Mouse (Mus musculus): ENCODE results near the gene Plin4. TPM values are rescaled to one million over a fixed set of nuclear protein-coding genes. Genes with fewer than 3 reads are reported as not detected.

Gene Plin4
- polyA plus RNA-seq, 1 experiment from 2014 or later: 0.10 TPM

- Histone ChIP-seq H3K4me3 (ENCODE audit: low read length) (no peak overlapping the region), H3K9ac (ENCODE audit: low read depth, low read length) (no peak overlapping the region), H3K4me1 (ENCODE audit: control insufficient read depth, insufficient read depth, low read depth, low read length) (no peaks in the 10 kb centered on the region), H3K27me3 (replicated peaks; ENCODE audit: control insufficient read depth, insufficient read depth, low read length) (no peaks in the 10 kb centered on the region), H3K36me3 (ENCODE audit: control insufficient read depth, insufficient read depth, low read length) (peaks cover 6% of the 10 kb centered on the region), H3K9me3 (ENCODE audit: control insufficient read depth, low read length) (no peaks in the 10 kb centered on the region), H3K27ac (ENCODE audit: low read depth, low read length) (no peak overlapping the region), H3K4me2 (ENCODE audit: low read length) (no peak overlapping the region)
- WGBS: 65% methylated on average over 4 of the region's 4 CpGs
- no peak for ATAC-seq
These were observed 53.5 kb downstream of the Plin4 start for GRCm38 (mm10) chr17:56055945-56056678.

- Histone ChIP-seq H3K4me3 (ENCODE audit: low read length) (no peak overlapping the region), H3K36me3 (ENCODE audit: control insufficient read depth, insufficient read depth, low read length) (peaks cover 6% of the 10 kb centered on the region), H3K27ac (ENCODE audit: low read depth, low read length) (no peak overlapping the region), H3K4me2 (ENCODE audit: low read length) (no peak overlapping the region), H3K9ac (ENCODE audit: low read depth, low read length) (no peak overlapping the region), H3K9me3 (ENCODE audit: control insufficient read depth, low read length) (no peaks in the 10 kb centered on the region), H3K4me1 (ENCODE audit: control insufficient read depth, insufficient read depth, low read depth, low read length) (no peaks in the 10 kb centered on the region), H3K27me3 (replicated peaks; ENCODE audit: control insufficient read depth, insufficient read depth, low read length) (no peaks in the 10 kb centered on the region)
- no peak for ATAC-seq
These were observed 54.7 kb downstream of the Plin4 start for GRCm38 (mm10) chr17:56054938-56055337.

- WGBS: 89% methylated on average over 5 of the region's 5 CpGs
These were observed 58.2 kb downstream of the Plin4 start for GRCm38 (mm10) chr17:56051369-56051768.

More at GRCm38 (mm10) chr17:56051369-56051768, 58.2 kb downstream of the Plin4 start:
- Histone ChIP-seq H3K9me3 (ENCODE audit: control insufficient read depth, low read length) (no peaks in the 10 kb centered on the region), H3K27ac (ENCODE audit: low read depth, low read length) (no peak overlapping the region), H3K9ac (ENCODE audit: low read depth, low read length) (no peak overlapping the region), H3K27me3 (replicated peaks; ENCODE audit: control insufficient read depth, insufficient read depth, low read length) (no peaks in the 10 kb centered on the region), H3K4me3 (ENCODE audit: low read length) (no peak overlapping the region), H3K4me1 (ENCODE audit: control insufficient read depth, insufficient read depth, low read depth, low read length) (no peaks in the 10 kb centered on the region), H3K4me2 (ENCODE audit: low read length) (no peak overlapping the region), H3K36me3 (ENCODE audit: control insufficient read depth, insufficient read depth, low read length) (peaks cover 3% of the 10 kb centered on the region; the same call in 1 of the 2 replicates)
- no peak for ATAC-seq

Other genes with a start within 250 kb of the Plin4 start
- 10.5 and 12.1 TPM in 2 replicates for gene Zfp119a, start 230.9 kb downstream of the Plin4 start, polyA plus RNA-seq (2015; fragmentation: Nextera tagmentation; extraction: Ambion mirVana)
- 12.7 and 14.7 TPM in 2 replicates for gene Zfp959, start 217.7 kb downstream of the Plin4 start, polyA plus RNA-seq (2015; fragmentation: Nextera tagmentation; extraction: Ambion mirVana)
- gene Zfp119b, start 160.3 kb downstream of the Plin4 start, polyA plus RNA-seq (2015; fragmentation: Nextera tagmentation; extraction: Ambion mirVana): 6.9 and 8.7 TPM in 2 replicates
- 6.3 and 7.2 TPM in 2 replicates for gene Ebi3, start 157.2 kb downstream of the Plin4 start, polyA plus RNA-seq (2015; fragmentation: Nextera tagmentation; extraction: Ambion mirVana)
- 20.5 and 23.2 TPM in 2 replicates for gene Yju2, start 150.7 kb downstream of the Plin4 start, polyA plus RNA-seq (2015; fragmentation: Nextera tagmentation; extraction: Ambion mirVana)
- gene Shd, start 139.3 kb downstream of the Plin4 start, polyA plus RNA-seq (2015; fragmentation: Nextera tagmentation; extraction: Ambion mirVana): 177 and 182 TPM in 2 replicates
- gene Fsd1, start 123.3 kb downstream of the Plin4 start, polyA plus RNA-seq (2015; fragmentation: Nextera tagmentation; extraction: Ambion mirVana): 227 and 252 TPM in 2 replicates
- gene Stap2, start 104.2 kb downstream of the Plin4 start, polyA plus RNA-seq (2015; fragmentation: Nextera tagmentation; extraction: Ambion mirVana): 6.5 and 6.8 TPM in 2 replicates
- gene Mpnd, start 104.1 kb downstream of the Plin4 start, polyA plus RNA-seq (2015; fragmentation: Nextera tagmentation; extraction: Ambion mirVana): 119 and 127 TPM in 2 replicates
- 106 and 112 TPM in 2 replicates for gene Sh3gl1, start 73.2 kb downstream of the Plin4 start, polyA plus RNA-seq (2015; fragmentation: Nextera tagmentation; extraction: Ambion mirVana)
- gene Chaf1a, start 69.4 kb downstream of the Plin4 start, polyA plus RNA-seq (2015; fragmentation: Nextera tagmentation; extraction: Ambion mirVana): 4.5 and 6.7 TPM in 2 replicates
- gene Ubxn6, start 34.8 kb downstream of the Plin4 start, polyA plus RNA-seq (2015; fragmentation: Nextera tagmentation; extraction: Ambion mirVana): 77.6 and 79.5 TPM in 2 replicates
- gene Hdgfl2, start 30.2 kb downstream of the Plin4 start, polyA plus RNA-seq (2015; fragmentation: Nextera tagmentation; extraction: Ambion mirVana): 125 and 136 TPM in 2 replicates
- 2.4 and 3.4 TPM in 2 replicates for gene Plin5, start 7.8 kb upstream of the Plin4 start, polyA plus RNA-seq (2015; fragmentation: Nextera tagmentation; extraction: Ambion mirVana)
- gene Lrg1, start 12.2 kb upstream of the Plin4 start, polyA plus RNA-seq (2015; fragmentation: Nextera tagmentation; extraction: Ambion mirVana): 0.68 and 0.91 TPM in 2 replicates
- gene Sema6b, start 30.5 kb upstream of the Plin4 start, polyA plus RNA-seq (2015; fragmentation: Nextera tagmentation; extraction: Ambion mirVana): 12.5 and 12.7 TPM in 2 replicates
- gene Tnfaip8l1, start 52.7 kb upstream of the Plin4 start, polyA plus RNA-seq (2015; fragmentation: Nextera tagmentation; extraction: Ambion mirVana): 9.1 and 9.9 TPM in 2 replicates
- gene Mydgf, start 74.1 kb upstream of the Plin4 start, polyA plus RNA-seq (2015; fragmentation: Nextera tagmentation; extraction: Ambion mirVana): 81.4 and 88.4 TPM in 2 replicates
- 21.0 and 29.3 TPM in 2 replicates for gene Dpp9, start 109.1 kb upstream of the Plin4 start, polyA plus RNA-seq (2015; fragmentation: Nextera tagmentation; extraction: Ambion mirVana)
- 17.4 and 18.2 TPM in 2 replicates for gene Fem1a, start 147.0 kb upstream of the Plin4 start, polyA plus RNA-seq (2015; fragmentation: Nextera tagmentation; extraction: Ambion mirVana)
- 1.5 and 1.9 TPM in 2 replicates for gene Ticam1, start 167.0 kb upstream of the Plin4 start, polyA plus RNA-seq (2015; fragmentation: Nextera tagmentation; extraction: Ambion mirVana)
- 15.5 and 21.1 TPM in 2 replicates for gene Plin3, start 183.1 kb upstream of the Plin4 start, polyA plus RNA-seq (2015; fragmentation: Nextera tagmentation; extraction: Ambion mirVana)
- gene Arrdc5, start 190.5 kb upstream of the Plin4 start, polyA plus RNA-seq (2015; fragmentation: Nextera tagmentation; extraction: Ambion mirVana): not detected in 2 replicates
- 23.3 and 28.2 TPM in 2 replicates for gene Uhrf1, start 193.5 kb upstream of the Plin4 start, polyA plus RNA-seq (2015; fragmentation: Nextera tagmentation; extraction: Ambion mirVana)
- 53.5 and 70.3 TPM in 2 replicates for gene Kdm4b, start 216.3 kb upstream of the Plin4 start, polyA plus RNA-seq (2015; fragmentation: Nextera tagmentation; extraction: Ambion mirVana)